Mouse (Mus musculus) T-cell, adult 2 months (primary cell): Measurements from ENCODE around the gene Olfr715.
"Not testable (repeated sequence)": the region's sequence is repeated elsewhere in the genome, so short reads cannot be mapped to it uniquely, and the experiment has no call there.

ENCODE experiments used
- DNase-seq: peaks from one replicate; pipeline ENCODE4 v3.0.0; 2022; ENCODE audit warnings: low spot score

The Olfr715 gene

GRCm38 (mm10) chr7:107130983-107131382 lies at the start of gene Olfr715:
Gene Olfr715, minus strand, starts transcription at chr7:107131083.
- DNase-seq: not testable (repeated sequence)

GRCm38 (mm10) chr7:107180406-107180805 lies 49.5 kb upstream of the Olfr715 start:
- no peak for DNase-seq

GRCm38 (mm10) chr7:107166690-107167089 lies 35.8 kb upstream of the Olfr715 start, which contains the start of gene Nlrp14:
Gene Nlrp14, plus strand, starts transcription at chr7:107166990.
- DNase-seq: no peak

GRCm38 (mm10) chr7:107138027-107138426 lies 7.1 kb upstream of the Olfr715 start, which contains the start of gene Olfr716:
Gene Olfr716, plus strand, starts transcription at chr7:107138327.
- DNase-seq: not testable (repeated sequence)

- DNase-seq: not testable (repeated sequence)
Measured at GRCm38 (mm10) chr7:107110269-107110668, 20.6 kb downstream of the Olfr715 start, which contains the start of gene Olfr715b. Gene Olfr715b, minus strand, starts transcription at chr7:107110369.

GRCm38 (mm10) chr7:107092920-107093319 lies 38.0 kb downstream of the Olfr715 start, which contains the start of gene Olfr17:
Gene Olfr17, plus strand, starts transcription at chr7:107093220.
- no peak for DNase-seq
